Mouse (Mus musculus): ENCODE measurements around the gene March6.

The March6 gene

GRCm38 (mm10) chr15:31417409-31417795, 113.5 kb downstream of the March6 start:
- DNase-seq (ENCODE audit: low read depth, low spot score): no peak

- no peak for DNase-seq (ENCODE audit: low read depth, low spot score)
These were observed 115.7 kb downstream of the March6 start for GRCm38 (mm10) chr15:31415181-31415580.

- no peak for DNase-seq (ENCODE audit: low read depth, low spot score)
These were observed 116.5 kb downstream of the March6 start for GRCm38 (mm10) chr15:31414179-31414898.

- no peak for DNase-seq (ENCODE audit: low read depth, low spot score)
These were observed 117.2 kb downstream of the March6 start for GRCm38 (mm10) chr15:31413662-31414061.

- no peak for DNase-seq (ENCODE audit: low read depth, low spot score)
These were observed 117.9 kb downstream of the March6 start for GRCm38 (mm10) chr15:31412933-31413332.

GRCm38 (mm10) chr15:31412436-31412835, 118.4 kb downstream of the March6 start:
- DNase-seq (ENCODE audit: low read depth, low spot score): no peak

- DNase-seq (ENCODE audit: low read depth, low spot score): no peak
These were observed 123.4 kb downstream of the March6 start for GRCm38 (mm10) chr15:31407490-31407889.

- no peak for DNase-seq (ENCODE audit: low read depth, low spot score)
These were observed 124.0 kb downstream of the March6 start for GRCm38 (mm10) chr15:31406881-31407280.

Data from forelimb bud, embryonic 11.5 days (tissue).